Mouse (Mus musculus) heart, embryonic 13.5 days (tissue): ENCODE data around the gene Cnn1. TPM values are rescaled to one million over a fixed set of nuclear protein-coding genes. Genes with fewer than 3 reads are reported as not detected.

Source experiments
- microRNA-seq: library from miRNA; unstranded; fragments of <30 nt; microRNA quantifications from one replicate; pipeline ENCODE4, GENCODE M21; 2016
- polyA plus RNA-seq: library from polyadenylated mRNA; unstranded; fragments of >200 nt; fragmentation: Nextera tagmentation; extraction: Ambion mirVana; gene quantifications from 2 replicates; pipeline ENCODE4 v1.2.1, GENCODE M21; 2015

Gene Cnn1
- polyA plus RNA-seq, 1 experiment from 2014 or later: 250 TPM

Small RNA genes within 50 kb of the gene (microRNA-seq; reads per million reads assigned to microRNA genes)
- gene Mir7084: not detected

Other genes starting within 250 kb of the Cnn1 start
- 48.4 and 50.3 TPM in 2 replicates for gene Dock6, start 246.6 kb upstream of the Cnn1 start, polyA plus RNA-seq
- gene Rab3d, start 181.0 kb upstream of the Cnn1 start, polyA plus RNA-seq: 8.5 and 9.2 TPM in 2 replicates
- gene Ccdc159, start 171.7 kb upstream of the Cnn1 start, polyA plus RNA-seq: 2.6 and 3.2 TPM in 2 replicates
- gene Tmem205, start 171.7 kb upstream of the Cnn1 start, polyA plus RNA-seq: 41.5 and 47.8 TPM in 2 replicates
- gene Plppr2, start 162.2 kb upstream of the Cnn1 start, polyA plus RNA-seq: 5.1 and 5.2 TPM in 2 replicates
- 5.1 and 5.7 TPM in 2 replicates for gene Swsap1, start 143.5 kb upstream of the Cnn1 start, polyA plus RNA-seq
- gene Epor, start 135.7 kb upstream of the Cnn1 start, polyA plus RNA-seq: 7.3 and 8.5 TPM in 2 replicates
- gene Rgl3, start 109.8 kb upstream of the Cnn1 start, polyA plus RNA-seq: 0.68 and 0.71 TPM in 2 replicates
- gene Ccdc151, start 96.6 kb upstream of the Cnn1 start, polyA plus RNA-seq: 0.22 and 0.36 TPM in 2 replicates
- gene Prkcsh, start 96.4 kb upstream of the Cnn1 start, polyA plus RNA-seq: 76.9 and 80.6 TPM in 2 replicates
- gene Elavl3, start 47.2 kb upstream of the Cnn1 start, polyA plus RNA-seq: 0.28 and 0.41 TPM in 2 replicates
- not detected in 2 replicates for gene Gm49318, start 28.0 kb upstream of the Cnn1 start, polyA plus RNA-seq
- 9.5 TPM in 2 replicates for gene Zfp653, start 27.8 kb upstream of the Cnn1 start, polyA plus RNA-seq
- 49.5 and 53.7 TPM in 2 replicates for gene Ecsit, start 13.8 kb upstream of the Cnn1 start, polyA plus RNA-seq
- gene Elof1, start 18.0 kb downstream of the Cnn1 start, polyA plus RNA-seq: 106 and 125 TPM in 2 replicates
- gene Acp5, start 36.5 kb downstream of the Cnn1 start, polyA plus RNA-seq: 9.0 and 10.9 TPM in 2 replicates
- 46.0 and 52.0 TPM in 2 replicates for gene Pigyl, start 57.6 kb downstream of the Cnn1 start, polyA plus RNA-seq
- gene Zfp872, start 88.9 kb downstream of the Cnn1 start, polyA plus RNA-seq: 0.08 and 0.24 TPM in 2 replicates
- gene Zfp809, start 126.5 kb downstream of the Cnn1 start, polyA plus RNA-seq: 16.0 and 17.9 TPM in 2 replicates
- gene Zfp599, start 160.7 kb downstream of the Cnn1 start, polyA plus RNA-seq: 3.7 and 4.2 TPM in 2 replicates
- 12.6 and 15.2 TPM in 2 replicates for gene Zfp810, start 208.4 kb downstream of the Cnn1 start, polyA plus RNA-seq